In genomic region chr5:52755989-52756388, GRCm38 (mm10) we compare ENCODE assay signal across 22 mouse cellular contexts. TPM values are rescaled to one million over a fixed set of nuclear protein-coding genes. Genes with fewer than 3 reads are reported as not detected.
DNase-seq lines count a peak whose midpoint lies in the region; ATAC-seq and TF ChIP-seq lines count a peak whose summit lies in the region.
"Had no signal": no experiment of that assay in that cellular context is flagged by ENCODE, and none has a peak within 500 bp of the region (broad histone marks: within the 10 kb centered on the region; RNA-seq: fewer than 3 reads in every experiment).

No protein-coding gene starts in this region.

- peaks cover 3% of the 10 kb centered on the region; the same call in 1 of the 2 replicates for H3K9me3 ChIP-seq in lung, embryonic 16.5 days (ENCODE audit: control insufficient read depth, low read length)
- H3K9me3 ChIP-seq in hindbrain, embryonic 13.5 days: no peaks in the 10 kb centered on the region
- H3K9me3 ChIP-seq: forebrain, embryonic 10.5 days; forebrain, embryonic 13.5 days; G1E; hindbrain, embryonic 12.5 days had no signal

- H3K4me1 ChIP-seq in lung, adult 2 months (ENCODE audit: control insufficient read depth, insufficient read depth, low read length): no peaks in the 10 kb centered on the region; the same call in 1 of the 2 replicates
- H3K4me1 ChIP-seq in lung, embryonic 16.5 days (replicated peaks; ENCODE audit: control insufficient read depth, insufficient read depth, low read length): no peaks in the 10 kb centered on the region
- H3K4me1 ChIP-seq in hindbrain, embryonic 13.5 days (replicated peaks): no peaks in the 10 kb centered on the region
- H3K4me1 ChIP-seq: forebrain, embryonic 10.5 days; forebrain, embryonic 13.5 days; hindbrain, embryonic 12.5 days had no signal

- ATAC-seq in lung, embryonic 16.5 days (ENCODE audit: low read depth): peak; percentile 87
- no peak for ATAC-seq in hindbrain, embryonic 13.5 days (ENCODE audit: low FRiP score)
- ATAC-seq: forebrain, embryonic 13.5 days; forebrain, embryonic 16.5 days; hindbrain, embryonic 16.5 days; Patski had no signal

- TF ChIP-seq CTCF in lung, adult 2 months (IDR thresholded peaks at IDR 0.05; ENCODE audit: insufficient read depth, low read length): no peak

- peak overlapping the region; percentile 84; the same call in 1 of the 2 replicates for H3K27ac ChIP-seq in lung, embryonic 16.5 days (ENCODE audit: low read length)
- H3K27ac ChIP-seq in hindbrain, embryonic 13.5 days: no peak overlapping the region
- H3K27ac ChIP-seq: forebrain, embryonic 10.5 days; forebrain, embryonic 13.5 days; hindbrain, embryonic 12.5 days had no signal

- 79% methylated on average over 6 of the region's 6 CpGs for WGBS in lung, adult 2 months
- WGBS in lung, embryonic 16.5 days: 59% methylated on average over 6 of the region's 6 CpGs
- 95% methylated on average over 6 of the region's 6 CpGs for WGBS in hindbrain, embryonic 13.5 days

- TF ChIP-seq POLR2A in lung, adult 2 months (IDR thresholded peaks at IDR 0.05; ENCODE audit: borderline replicate concordance, extremely low read depth, low read depth, low read length): no peak

- peak; percentile 18 to 67 for DNase-seq in lung, adult 18-20 months
- DNase-seq in lung, adult 2 months: no peak
- peak; percentile 69 for DNase-seq in lung, postnatal 25 days (ENCODE audit: low spot score)
- DNase-seq in spleen, adult 12 weeks (ENCODE audit: low spot score): no peak
- DNase-seq: adrenal gland, postnatal 10 days; adrenal gland, postnatal 36 days; B cell, adult 2 months; cerebellum, adult 18-20 months; cerebellum, adult 9-10 months; cerebellum, postnatal 14 days; gastrocnemius, postnatal 14 days had no signal

- H3K27me3 ChIP-seq in lung, embryonic 16.5 days (ENCODE audit: control insufficient read depth, insufficient read depth, low read depth, low read length): no peaks in the 10 kb centered on the region
- H3K27me3 ChIP-seq in hindbrain, embryonic 13.5 days: no peaks in the 10 kb centered on the region
- H3K27me3 ChIP-seq: CH12.LX; forebrain, embryonic 13.5 days; hindbrain, embryonic 12.5 days had no signal

- no peak overlapping the region for H3K4me2 ChIP-seq in lung, embryonic 16.5 days (ENCODE audit: low read depth, low read length)
- no peak overlapping the region for H3K4me2 ChIP-seq in hindbrain, embryonic 13.5 days
- H3K4me2 ChIP-seq: forebrain, embryonic 13.5 days; heart, embryonic 11.5 days; hindbrain, embryonic 12.5 days had no signal

- no peak overlapping the region for H3K9ac ChIP-seq in lung, embryonic 16.5 days (ENCODE audit: low read length)
- no peak overlapping the region for H3K9ac ChIP-seq in hindbrain, embryonic 13.5 days
- H3K9ac ChIP-seq: forebrain, embryonic 13.5 days; hindbrain, embryonic 12.5 days had no signal

- H3K4me3 ChIP-seq in lung, adult 2 months (replicated peaks; ENCODE audit: extremely low read depth, low read depth, low read length): no peak overlapping the region
- H3K4me3 ChIP-seq in lung, embryonic 16.5 days (ENCODE audit: low read length): no peak overlapping the region
- H3K4me3 ChIP-seq in hindbrain, embryonic 13.5 days: no peak overlapping the region
- H3K4me3 ChIP-seq: forebrain, embryonic 10.5 days; forebrain, embryonic 13.5 days; hindbrain, embryonic 12.5 days had no signal

- H3K36me3 ChIP-seq in lung, embryonic 16.5 days (ENCODE audit: control insufficient read depth, insufficient read depth, low read length): peaks cover 27% of the 10 kb centered on the region
- H3K36me3 ChIP-seq in hindbrain, embryonic 13.5 days: peaks cover 5% of the 10 kb centered on the region; the same call in 1 of the 2 replicates
- H3K36me3 ChIP-seq: hindbrain, embryonic 12.5 days had no signal

RNA-seq across cellular contexts. Expression of gene Pi4k2b, which starts 14.6 kb away (rescaled TPM):
- polyA plus RNA-seq in lung, adult 2 months (2012; rRNA removed): 72.4 and 115 TPM in 2 replicates
- 38.9 and 42.6 TPM in 2 replicates for polyA plus RNA-seq in lung, embryonic 16.5 days (2015; fragmentation: Nextera tagmentation; extraction: Ambion mirVana)
- polyA plus RNA-seq in hindbrain, embryonic 13.5 days (2015; fragmentation: Nextera tagmentation; extraction: Ambion mirVana): 6.5 and 7.2 TPM in 2 replicates

RNA-seq across cellular contexts. Expression of gene Zcchc4, which starts 19.2 kb away (rescaled TPM):
- 4.8 and 7.2 TPM in 2 replicates for polyA plus RNA-seq in lung, adult 2 months (2012; rRNA removed)
- polyA plus RNA-seq in lung, embryonic 16.5 days (2015; fragmentation: Nextera tagmentation; extraction: Ambion mirVana): 14.1 and 16.2 TPM in 2 replicates
- 13.0 and 15.9 TPM in 2 replicates for polyA plus RNA-seq in hindbrain, embryonic 13.5 days (2015; fragmentation: Nextera tagmentation; extraction: Ambion mirVana)

Comparison
In these comparisons a context has a peak if more than half of its experiments do, and no peak if none do; other contexts are left out.
1. DNase-seq: peak in lung, adult 18-20 months (2 of 2) and lung, postnatal 25 days (single experiment); none in lung, adult 2 months (single experiment) and spleen, adult 12 weeks (single experiment).